Mouse (Mus musculus): ENCODE data around the gene Gm49486.

The Gm49486 gene

GRCm38 (mm10) chr15:79270317-79271123, 41.3 kb downstream of the Gm49486 start:
- no peak for DNase-seq (ENCODE audit: low read depth, low spot score)

GRCm38 (mm10) chr15:79271124-79271746, 42.0 kb downstream of the Gm49486 start:
- no peak for DNase-seq (ENCODE audit: low read depth, low spot score)

- DNase-seq (ENCODE audit: low read depth, low spot score) = no peak
These were observed 43.8 kb downstream of the Gm49486 start for GRCm38 (mm10) chr15:79273020-79273419.

GRCm38 (mm10) chr15:79277728-79278127, 48.5 kb downstream of the Gm49486 start:
- no peak for DNase-seq (ENCODE audit: low read depth, low spot score)

- no peak for DNase-seq (ENCODE audit: low read depth, low spot score)
These were observed 51.0 kb downstream of the Gm49486 start for GRCm38 (mm10) chr15:79280209-79280608.

GRCm38 (mm10) chr15:79280850-79281249, 51.7 kb downstream of the Gm49486 start:
- no peak for DNase-seq (ENCODE audit: low read depth, low spot score)

GRCm38 (mm10) chr15:79281389-79281788, 52.2 kb downstream of the Gm49486 start:
- no peak for DNase-seq (ENCODE audit: low read depth, low spot score)

- DNase-seq (ENCODE audit: low read depth, low spot score) = no peak
These were observed 53.2 kb downstream of the Gm49486 start for GRCm38 (mm10) chr15:79282434-79282833.

- no peak for DNase-seq (ENCODE audit: low read depth, low spot score)
These were observed 54.2 kb downstream of the Gm49486 start for GRCm38 (mm10) chr15:79283371-79283770.

- no peak for DNase-seq (ENCODE audit: low read depth, low spot score)
These were observed 56.2 kb downstream of the Gm49486 start, which contains the start of gene Baiap2l2 for GRCm38 (mm10) chr15:79285399-79285798. TSS of gene Baiap2l2 (minus strand) at chr15:79285537.

GRCm38 (mm10) chr15:79286141-79286540, 57.0 kb downstream of the Gm49486 start:
- DNase-seq (ENCODE audit: low read depth, low spot score) = no peak

GRCm38 (mm10) chr15:79287091-79287490, 57.9 kb downstream of the Gm49486 start:
- no peak for DNase-seq (ENCODE audit: low read depth, low spot score)

GRCm38 (mm10) chr15:79288387-79288786, 59.2 kb downstream of the Gm49486 start:
- DNase-seq (ENCODE audit: low read depth, low spot score) = no peak

- no peak for DNase-seq (ENCODE audit: low read depth, low spot score)
These were observed 60.2 kb downstream of the Gm49486 start for GRCm38 (mm10) chr15:79289441-79289840.

GRCm38 (mm10) chr15:79290340-79290739, 61.1 kb downstream of the Gm49486 start:
- DNase-seq (ENCODE audit: low read depth, low spot score) = no peak

- no peak for DNase-seq (ENCODE audit: low read depth, low spot score)
These were observed 63.6 kb downstream of the Gm49486 start for GRCm38 (mm10) chr15:79292779-79293178.

GRCm38 (mm10) chr15:79298553-79298952, 69.4 kb downstream of the Gm49486 start:
- DNase-seq (ENCODE audit: low read depth, low spot score) = no peak

GRCm38 (mm10) chr15:79299563-79300155, 70.5 kb downstream of the Gm49486 start:
- no peak for DNase-seq (ENCODE audit: low read depth, low spot score)

- DNase-seq (ENCODE audit: low read depth, low spot score) = no peak
These were observed 74.5 kb downstream of the Gm49486 start for GRCm38 (mm10) chr15:79303725-79304124.

- no peak for DNase-seq (ENCODE audit: low read depth, low spot score)
These were observed 75.6 kb downstream of the Gm49486 start for GRCm38 (mm10) chr15:79304832-79305231.

GRCm38 (mm10) chr15:79306043-79306637, 76.9 kb downstream of the Gm49486 start:
- DNase-seq (ENCODE audit: low read depth, low spot score) = no peak
